Mouse (Mus musculus) limb, embryonic 14.5 days (tissue): ENCODE data around the gene She. TPM values are rescaled to one million over a fixed set of nuclear protein-coding genes. Genes with fewer than 3 reads are reported as not detected.
"Not testable (repeated sequence)": the region's sequence is repeated elsewhere in the genome, so short reads cannot be mapped to it uniquely, and the experiment has no call there.

Source experiments
- ATAC-seq: fragments of 200-750 bp; cut with Nextera tagmentation; 2 replicates; pipeline ENCODE4 v1.8.0; 2017; ENCODE audit warnings: low read depth, moderate number of reproducible peaks, moderate TSS enrichment; ENCODE audit not compliant: low FRiP score
- DNase-seq: peaks from one replicate; pipeline ENCODE4 v3.0.0-alpha.2; 2015; ENCODE audit warnings: low spot score
- H3K27ac ChIP-seq: fragments of 300-500 bp; sonication (generic); replicated peaks from 2 replicates; pipeline ENCODE4 v1.5.1; 2014; ENCODE audit warnings: low read depth, mild to moderate bottlenecking, low read length, moderate library complexity, mixed read lengths
- H3K27me3 ChIP-seq: fragments of 300-500 bp; sonication (generic); 2 replicates; pipeline ENCODE4 v1.6.1; 2014; ENCODE audit warnings: low read length, mixed read lengths; ENCODE audit not compliant: control insufficient read depth, insufficient read depth
- H3K36me3 ChIP-seq: fragments of 300-500 bp; sonication (generic); 2 replicates; pipeline ENCODE4 v1.6.1; 2014; ENCODE audit warnings: mild to moderate bottlenecking, low read length, moderate library complexity, mixed read lengths; ENCODE audit not compliant: control insufficient read depth, insufficient read depth
- H3K4me1 ChIP-seq: fragments of 300-500 bp; sonication (generic); 2 replicates; pipeline ENCODE4 v1.6.1; 2014; ENCODE audit warnings: antibody characterized with exemption, low read length, mixed read lengths; ENCODE audit not compliant: control insufficient read depth, insufficient read depth
- H3K4me2 ChIP-seq: fragments of 300-500 bp; sonication (generic); replicated peaks from 2 replicates; pipeline ENCODE4 v1.6.1; 2014; ENCODE audit warnings: low read depth, mild to moderate bottlenecking, low read length, moderate library complexity; ENCODE audit not compliant: severe bottlenecking
- H3K4me3 ChIP-seq: fragments of 300-500 bp; sonication (generic); replicated peaks from 2 replicates; pipeline ENCODE4 v1.5.1; 2014; ENCODE audit warnings: low read length
- H3K9ac ChIP-seq: fragments of 300-500 bp; sonication (generic); 2 replicates; pipeline ENCODE4 v1.6.1; 2014; ENCODE audit warnings: mild to moderate bottlenecking, low read depth, low read length, moderate library complexity; ENCODE audit not compliant: severe bottlenecking
- H3K9me3 ChIP-seq: fragments of 300-500 bp; sonication (generic); 2 replicates; pipeline ENCODE4 v1.6.1; 2016; ENCODE audit warnings: low read length; ENCODE audit not compliant: control insufficient read depth
- POLR2A ChIP-seq: fragments of 200-500 bp; IDR thresholded peaks from 2 replicates; pipeline ENCODE4 v1.8.0; 2012; ENCODE audit warnings: inconsistent platforms, mild to moderate bottlenecking, moderate library complexity, borderline replicate concordance; ENCODE audit not compliant: insufficient read depth, insufficient read length; ENCODE audit errors: extremely low read depth
- WGBS: fragments of 180-500 bp; shearing (Covaris S2); extraction: QIAGEN DNeasy Blood & Tissue Kit; methylation state at CpG from one replicate; pipeline ENCODE4 v1.1.7; 2014; 5-methylcytosine and 5-hydroxymethylcytosine counted together
- polyA plus RNA-seq, 2 experiments: library from polyadenylated mRNA; depleted of rRNA in 1 of 2; stranded (reverse) in 1 of 2; unstranded in 1 of 2; fragments of >200 nt; fragmentation: Nextera tagmentation in 1 of 2; extraction: Ambion mirVana in 1 of 2; gene quantifications; 2 replicates each; pipeline versions ENCODE4 v1.2.1 to v1.2.3; 2012 to 2014

The She gene
- polyA plus RNA-seq, 2 experiments, result 2.9 to 4.7 TPM

GRCm38 (mm10) chr3:89794616-89795015, 36.6 kb upstream of the She start:
- Histone ChIP-seq H3K9ac (no peak overlapping the region), H3K4me1 (no peaks in the 10 kb centered on the region), H3K9me3 (no peaks in the 10 kb centered on the region), H3K4me2 (no peak overlapping the region), H3K27me3 (no peaks in the 10 kb centered on the region), H3K4me3 (no peak overlapping the region), H3K36me3 (no peaks in the 10 kb centered on the region), H3K27ac (no peak overlapping the region)
- TF ChIP-seq POLR2A, result no peak
- DNase-seq (no peak), ATAC-seq (no peak)
- 59% methylated on average over 2 of the region's 2 CpGs for WGBS

- H3K27ac ChIP-seq, result no peak overlapping the region
- ATAC-seq (no peak), DNase-seq (no peak)
- no peaks in the 10 kb centered on the region for H3K27me3 ChIP-seq
- no peaks in the 10 kb centered on the region for H3K4me1 ChIP-seq
- H3K36me3 ChIP-seq, result no peaks in the 10 kb centered on the region
- no peak overlapping the region for H3K9ac ChIP-seq
- no peak overlapping the region for H3K4me3 ChIP-seq
- no peak for TF ChIP-seq POLR2A
- H3K4me2 ChIP-seq, result no peak overlapping the region
- H3K9me3 ChIP-seq, result no peaks in the 10 kb centered on the region
- 87% methylated on average over 5 of the region's 5 CpGs for WGBS
These were observed 35.4 kb upstream of the She start for GRCm38 (mm10) chr3:89795746-89796145.

- Histone ChIP-seq H3K4me1 (no peaks in the 10 kb centered on the region), H3K9me3 (no peaks in the 10 kb centered on the region), H3K4me2 (no peak overlapping the region), H3K4me3 (no peak overlapping the region), H3K9ac (no peak overlapping the region), H3K27ac (no peak overlapping the region), H3K36me3 (no peaks in the 10 kb centered on the region), H3K27me3 (no peaks in the 10 kb centered on the region)
- WGBS, result 35% methylated on average over 4 of the region's 4 CpGs
- ATAC-seq (no peak), DNase-seq (no peak)
- no peak for TF ChIP-seq POLR2A
These were observed 34.8 kb upstream of the She start for GRCm38 (mm10) chr3:89796358-89796757.

- Histone ChIP-seq H3K27ac (no peak overlapping the region), H3K9ac (no peak overlapping the region), H3K4me2 (no peak overlapping the region), H3K27me3 (no peaks in the 10 kb centered on the region), H3K36me3 (no peaks in the 10 kb centered on the region), H3K9me3 (no peaks in the 10 kb centered on the region), H3K4me3 (no peak overlapping the region), H3K4me1 (no peaks in the 10 kb centered on the region)
- DNase-seq, result no peak
- no peak for ATAC-seq
- WGBS, result 79% methylated on average over 3 of the region's 3 CpGs
- TF ChIP-seq POLR2A, result no peak
These were observed 32.7 kb upstream of the She start for GRCm38 (mm10) chr3:89798518-89798917.

- no peak for DNase-seq
- ATAC-seq, result no peak
- Histone ChIP-seq H3K9me3 (no peaks in the 10 kb centered on the region), H3K4me3 (no peak overlapping the region), H3K4me1 (no peaks in the 10 kb centered on the region), H3K9ac (no peak overlapping the region), H3K36me3 (no peaks in the 10 kb centered on the region), H3K4me2 (no peak overlapping the region; the same call in 1 of the 2 replicates), H3K27ac (no peak overlapping the region), H3K27me3 (no peaks in the 10 kb centered on the region)
- no peak for TF ChIP-seq POLR2A
- 5% methylated on average over 13 of the region's 13 CpGs for WGBS
These were observed 31.7 kb upstream of the She start for GRCm38 (mm10) chr3:89799476-89799875.

- DNase-seq, H3K27me3 ChIP-seq, H3K4me3 ChIP-seq, H3K27ac ChIP-seq, H3K36me3 ChIP-seq, H3K9me3 ChIP-seq, H3K9ac ChIP-seq, ATAC-seq, H3K4me2 ChIP-seq, H3K4me1 ChIP-seq: not testable (repeated sequence)
- 53% methylated on average over 3 of the region's 3 CpGs for WGBS
These were observed 31.1 kb upstream of the She start for GRCm38 (mm10) chr3:89800078-89800477.
